Mouse (Mus musculus) small intestine, adult 2 months (tissue): Measurements from ENCODE around the gene Ppp1r18.

ENCODE experiments used
- CTCF ChIP-seq: fragments of 200-500 bp; IDR thresholded peaks from 2 replicates; pipeline ENCODE4 v1.5.1; 2012; ENCODE audit warnings: low read depth, mild to moderate bottlenecking, control low read depth, inconsistent platforms, low read length, moderate library complexity, mixed read lengths; ENCODE audit not compliant: insufficient replicate concordance, insufficient read length; ENCODE audit errors: extremely low read depth
- POLR2A ChIP-seq: fragments of 200-500 bp; IDR thresholded peaks from 2 replicates; pipeline ENCODE4 v1.6.1; 2012; ENCODE audit warnings: low read depth, mild to moderate bottlenecking, control low read depth, inconsistent platforms, low read length, moderate library complexity

- peak; percentile 45; the same call in 1 of the 2 replicates for TF ChIP-seq CTCF
- TF ChIP-seq POLR2A, result no peak; the same call in 1 of the 2 replicates
These were observed 1.8 kb downstream of the Ppp1r18 start for GRCm38 (mm10) chr17:35866911-35867890.
